ENCODE assay signal across 9 mouse cellular contexts in the genomic region with DNA sequence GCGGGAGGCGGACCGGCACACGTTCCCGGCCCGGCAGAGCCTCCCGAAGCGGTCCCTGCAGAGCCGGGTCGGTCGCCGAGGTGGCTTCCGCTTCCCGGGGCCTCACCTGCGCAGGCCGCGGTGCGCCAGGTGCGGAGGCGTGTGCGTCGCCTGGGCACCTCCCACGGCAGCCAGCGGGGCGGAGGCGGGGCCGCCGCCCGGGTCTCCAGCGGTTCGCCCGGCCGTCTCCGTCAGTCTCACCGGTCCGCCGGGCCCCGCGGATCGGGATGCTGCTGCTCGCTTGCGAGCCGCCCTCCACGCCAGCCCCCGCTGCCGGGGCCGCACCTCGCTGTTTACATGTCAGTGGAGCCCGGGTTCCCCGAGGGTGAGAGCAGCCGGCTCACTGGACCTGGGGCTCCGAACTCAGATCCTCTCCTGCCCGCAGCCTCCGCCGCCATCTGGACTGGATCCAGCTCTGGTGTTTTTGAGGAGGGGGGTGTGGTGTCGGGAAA. TPM values are rescaled to one million over a fixed set of nuclear protein-coding genes. Genes with fewer than 3 reads are reported as not detected.
DNase-seq lines count a peak whose midpoint lies in the region; ATAC-seq lines count a peak whose summit lies in the region.
"Had no signal": no experiment of that assay in that cellular context is flagged by ENCODE, and none has a peak within 500 bp of the region (broad histone marks: within the 10 kb centered on the region; RNA-seq: fewer than 3 reads in every experiment).

No protein-coding gene starts in this region.

- H3K4me1 ChIP-seq in forebrain, embryonic 10.5 days: peaks cover 76% of the 10 kb centered on the region
- peaks cover 55% of the 10 kb centered on the region for H3K4me1 ChIP-seq in lung, embryonic 16.5 days (replicated peaks; ENCODE audit: control insufficient read depth, insufficient read depth, low read length)

- 0% methylated on average over 48 of the region's 56 CpGs for WGBS in forebrain, embryonic 10.5 days
- WGBS in lung, embryonic 16.5 days: 0% methylated on average over 28 of the region's 56 CpGs

- peak overlapping the region; percentile 87 for H3K4me2 ChIP-seq in lung, embryonic 16.5 days (ENCODE audit: low read depth, low read length)

- peak; percentile 61 for DNase-seq in MN1 (ENCODE audit: low spot score)
- DNase-seq in brain, adult 2 months (ENCODE audit: low read depth, low spot score): peak; percentile 76
- peak; percentile 52 for DNase-seq in forebrain, embryonic 10.5 days (ENCODE audit: extremely low spot score, low spot score)
- peak; percentile 64 to 65 for DNase-seq in heart, postnatal 10 days
- DNase-seq in kidney, postnatal 36 days: peak; percentile 72 to 88
- DNase-seq in right cerebral cortex, postnatal 14 days: peak; percentile 58
- no peak for DNase-seq in natural killer cell, adult 2 months (ENCODE audit: low spot score in 2 of 2)

- ATAC-seq in lung, embryonic 16.5 days (ENCODE audit: low read depth): peak; percentile 60

- H3K9ac ChIP-seq in lung, embryonic 16.5 days (ENCODE audit: low read length): peak overlapping the region; percentile 92

- H3K4me3 ChIP-seq in forebrain, embryonic 10.5 days: peak overlapping the region; percentile 66
- H3K4me3 ChIP-seq in lung, embryonic 16.5 days (ENCODE audit: low read length): peak overlapping the region; percentile 87

- H3K27ac ChIP-seq in forebrain, embryonic 10.5 days: peak overlapping the region; percentile 93
- H3K27ac ChIP-seq in lung, embryonic 16.5 days (ENCODE audit: low read length): peak overlapping the region; percentile 98

- no peaks in the 10 kb centered on the region for H3K27me3 ChIP-seq in forebrain, embryonic 10.5 days (ENCODE audit: poor library complexity, severe bottlenecking)
- no peaks in the 10 kb centered on the region for H3K27me3 ChIP-seq in lung, embryonic 16.5 days (ENCODE audit: control insufficient read depth, insufficient read depth, low read depth, low read length)

- no peaks in the 10 kb centered on the region for H3K36me3 ChIP-seq in forebrain, embryonic 10.5 days (replicated peaks)
- no peaks in the 10 kb centered on the region for H3K36me3 ChIP-seq in lung, embryonic 16.5 days (ENCODE audit: control insufficient read depth, insufficient read depth, low read length)

- no peaks in the 10 kb centered on the region for H3K9me3 ChIP-seq in forebrain, embryonic 10.5 days
- no peaks in the 10 kb centered on the region for H3K9me3 ChIP-seq in lung, embryonic 16.5 days (ENCODE audit: control insufficient read depth, low read length)

- intact Hi-C loops in heart, postnatal 10 days (cut with DNase I): loop anchor here (2.0 kb wide), 1 partner anchor 21 kb away; no protein-coding TSS in a partner anchor

RNA-seq across cellular contexts. Expression of a gene that starts 0.4 kb away (rescaled TPM):
- polyA plus RNA-seq in forebrain, embryonic 10.5 days (2016; fragmentation: Nextera tagmentation; extraction: Ambion mirVana): 7.3 and 7.8 TPM in 2 replicates
- 10 to 100 TPM in 1 of 2 experiments, 1 to 10 TPM in 1; 9.7 to 13.0 TPM for total RNA-seq in heart, postnatal 10 days (2021)
- polyA plus RNA-seq in lung, embryonic 16.5 days (2015; fragmentation: Nextera tagmentation; extraction: Ambion mirVana): 11.9 and 12.7 TPM in 2 replicates

RNA-seq across cellular contexts. Expression of a gene that starts 35.1 kb away (rescaled TPM):
- 104 and 105 TPM in 2 replicates for polyA plus RNA-seq in forebrain, embryonic 10.5 days (2016; fragmentation: Nextera tagmentation; extraction: Ambion mirVana)
- 10 to 100 TPM; 31.2 to 32.6 TPM for total RNA-seq in heart, postnatal 10 days (2021)
- polyA plus RNA-seq in lung, embryonic 16.5 days (2015; fragmentation: Nextera tagmentation; extraction: Ambion mirVana): 106 and 109 TPM in 2 replicates

RNA-seq across cellular contexts. Expression of a gene that starts 39.1 kb away (rescaled TPM):
- 1.8 TPM in 2 replicates for polyA plus RNA-seq in forebrain, embryonic 10.5 days (2016; fragmentation: Nextera tagmentation; extraction: Ambion mirVana)
- not detected for total RNA-seq in heart, postnatal 10 days (2021)
- polyA plus RNA-seq in lung, embryonic 16.5 days (2015; fragmentation: Nextera tagmentation; extraction: Ambion mirVana): 0.15 and 0.34 TPM in 2 replicates

RNA-seq across cellular contexts. Expression of a gene that starts 39.9 kb away (rescaled TPM):
- 0.19 and 0.30 TPM in 2 replicates for polyA plus RNA-seq in forebrain, embryonic 10.5 days (2016; fragmentation: Nextera tagmentation; extraction: Ambion mirVana)
- not detected for total RNA-seq in heart, postnatal 10 days (2021)
- not detected in 2 replicates for polyA plus RNA-seq in lung, embryonic 16.5 days (2015; fragmentation: Nextera tagmentation; extraction: Ambion mirVana)
- polyA plus RNA-seq: gonadal fat pad, adult 2 months had no signal

RNA-seq across cellular contexts. Expression of a gene that starts 51.3 kb away (rescaled TPM):
- 15.7 and 17.6 TPM in 2 replicates for polyA plus RNA-seq in forebrain, embryonic 10.5 days (2016; fragmentation: Nextera tagmentation; extraction: Ambion mirVana)
- 10 to 100 TPM; 29.3 to 31.8 TPM for total RNA-seq in heart, postnatal 10 days (2021)
- 26.0 and 28.1 TPM in 2 replicates for polyA plus RNA-seq in lung, embryonic 16.5 days (2015; fragmentation: Nextera tagmentation; extraction: Ambion mirVana)

Comparison
In these comparisons a context has a peak if more than half of its experiments do, and no peak if none do; other contexts are left out.
1. DNase-seq: peak in MN1 (single experiment), brain, adult 2 months (single experiment), forebrain, embryonic 10.5 days (single experiment), heart, postnatal 10 days (2 of 2), kidney, postnatal 36 days (2 of 2) and right cerebral cortex, postnatal 14 days (single experiment); none in natural killer cell, adult 2 months (0 of 2).